Mouse (Mus musculus): ENCODE data around the gene Dcdc2c. TPM values are rescaled to one million over a fixed set of nuclear protein-coding genes. Genes with fewer than 3 reads are reported as not detected.

Gene Dcdc2c
- polyA plus RNA-seq (2015; fragmentation: Nextera tagmentation; extraction: Ambion mirVana): not detected in 2 replicates

GRCm38 (mm10) chr12:28552299-28552698 is at the start of gene Dcdc2c:
Dcdc2c (minus strand) TSS chr12:28552399.
- Histone ChIP-seq H3K4me2 (ENCODE audit: low read depth, low read length) (no peak within 1 kb of the TSS), H3K4me3 (ENCODE audit: low read depth, low read length) (no peak within 1 kb of the TSS), H3K27me3 (ENCODE audit: control insufficient read depth, insufficient read depth, low read depth, low read length) (no peaks in the 10 kb centered on the region), H3K27ac (ENCODE audit: low read length) (no peak within 1 kb of the TSS), H3K4me1 (ENCODE audit: control insufficient read depth, low read depth, low read length) (no peaks in the 10 kb centered on the region), H3K36me3 (ENCODE audit: control insufficient read depth, insufficient read depth) (no peaks in the 10 kb centered on the region), H3K9ac (ENCODE audit: low read depth, low read length) (no peak within 1 kb of the TSS), H3K9me3 (replicated peaks; ENCODE audit: control insufficient read depth, low read length) (no peaks in the 10 kb centered on the region)
- 57% methylated on average over 15 of the region's 15 CpGs for WGBS (ENCODE audit: insufficient replicate concordance)
- ATAC-seq (ENCODE audit: low read depth): no peak

GRCm38 (mm10) chr12:28598526-28598991 is 46.4 kb upstream of the Dcdc2c start:
- no peak for ATAC-seq (ENCODE audit: low read depth)
- Histone ChIP-seq H3K27me3 (ENCODE audit: control insufficient read depth, insufficient read depth, low read depth, low read length) (no peaks in the 10 kb centered on the region), H3K27ac (ENCODE audit: low read length) (no peak overlapping the region), H3K4me3 (ENCODE audit: low read depth, low read length) (no peak overlapping the region), H3K36me3 (ENCODE audit: control insufficient read depth, insufficient read depth) (no peaks in the 10 kb centered on the region), H3K4me1 (ENCODE audit: control insufficient read depth, low read depth, low read length) (no peaks in the 10 kb centered on the region), H3K4me2 (ENCODE audit: low read depth, low read length) (no peak overlapping the region), H3K9me3 (replicated peaks; ENCODE audit: control insufficient read depth, low read length) (no peaks in the 10 kb centered on the region), H3K9ac (ENCODE audit: low read depth, low read length) (no peak overlapping the region)
- WGBS (ENCODE audit: insufficient replicate concordance): 50% methylated on average over 2 of the region's 2 CpGs

- Histone ChIP-seq H3K27me3 (ENCODE audit: control insufficient read depth, insufficient read depth, low read depth, low read length) (no peaks in the 10 kb centered on the region), H3K9me3 (replicated peaks; ENCODE audit: control insufficient read depth, low read length) (no peaks in the 10 kb centered on the region), H3K36me3 (ENCODE audit: control insufficient read depth, insufficient read depth) (no peaks in the 10 kb centered on the region), H3K9ac (ENCODE audit: low read depth, low read length) (no peak overlapping the region), H3K4me2 (ENCODE audit: low read depth, low read length) (no peak overlapping the region), H3K4me1 (ENCODE audit: control insufficient read depth, low read depth, low read length) (no peaks in the 10 kb centered on the region), H3K27ac (ENCODE audit: low read length) (no peak overlapping the region), H3K4me3 (ENCODE audit: low read depth, low read length) (no peak overlapping the region)
- 15% methylated on average over 3 of the region's 3 CpGs for WGBS (ENCODE audit: insufficient replicate concordance)
- ATAC-seq (ENCODE audit: low read depth): no peak
Measured at GRCm38 (mm10) chr12:28598110-28598509, 45.9 kb upstream of the Dcdc2c start.

GRCm38 (mm10) chr12:28597699-28598098 is 45.5 kb upstream of the Dcdc2c start:
- Histone ChIP-seq H3K4me3 (ENCODE audit: low read depth, low read length) (no peak overlapping the region), H3K4me1 (ENCODE audit: control insufficient read depth, low read depth, low read length) (no peaks in the 10 kb centered on the region), H3K36me3 (ENCODE audit: control insufficient read depth, insufficient read depth) (no peaks in the 10 kb centered on the region), H3K27ac (ENCODE audit: low read length) (no peak overlapping the region), H3K9me3 (replicated peaks; ENCODE audit: control insufficient read depth, low read length) (no peaks in the 10 kb centered on the region), H3K27me3 (ENCODE audit: control insufficient read depth, insufficient read depth, low read depth, low read length) (no peaks in the 10 kb centered on the region), H3K9ac (ENCODE audit: low read depth, low read length) (no peak overlapping the region), H3K4me2 (ENCODE audit: low read depth, low read length) (no peak overlapping the region)
- WGBS (ENCODE audit: insufficient replicate concordance): 64% methylated on average over 9 of the region's 9 CpGs
- no peak for ATAC-seq (ENCODE audit: low read depth)

GRCm38 (mm10) chr12:28596851-28597250 is 44.7 kb upstream of the Dcdc2c start:
- Histone ChIP-seq H3K4me1 (ENCODE audit: control insufficient read depth, low read depth, low read length) (no peaks in the 10 kb centered on the region), H3K27ac (ENCODE audit: low read length) (no peak overlapping the region), H3K36me3 (ENCODE audit: control insufficient read depth, insufficient read depth) (no peaks in the 10 kb centered on the region), H3K9me3 (replicated peaks; ENCODE audit: control insufficient read depth, low read length) (no peaks in the 10 kb centered on the region), H3K4me3 (ENCODE audit: low read depth, low read length) (no peak overlapping the region), H3K4me2 (ENCODE audit: low read depth, low read length) (no peak overlapping the region), H3K27me3 (ENCODE audit: control insufficient read depth, insufficient read depth, low read depth, low read length) (no peaks in the 10 kb centered on the region), H3K9ac (ENCODE audit: low read depth, low read length) (no peak overlapping the region)
- no peak for ATAC-seq (ENCODE audit: low read depth)

GRCm38 (mm10) chr12:28590428-28590827 is 38.2 kb upstream of the Dcdc2c start:
- Histone ChIP-seq H3K9ac (ENCODE audit: low read depth, low read length) (no peak overlapping the region), H3K27me3 (ENCODE audit: control insufficient read depth, insufficient read depth, low read depth, low read length) (no peaks in the 10 kb centered on the region; the same call in 1 of the 2 replicates), H3K4me2 (ENCODE audit: low read depth, low read length) (no peak overlapping the region), H3K36me3 (ENCODE audit: control insufficient read depth, insufficient read depth) (no peaks in the 10 kb centered on the region), H3K4me3 (ENCODE audit: low read depth, low read length) (no peak overlapping the region), H3K27ac (ENCODE audit: low read length) (no peak overlapping the region), H3K4me1 (ENCODE audit: control insufficient read depth, low read depth, low read length) (no peaks in the 10 kb centered on the region), H3K9me3 (replicated peaks; ENCODE audit: control insufficient read depth, low read length) (no peaks in the 10 kb centered on the region)
- no peak for ATAC-seq (ENCODE audit: low read depth)
- 32% methylated on average over 13 of the region's 13 CpGs for WGBS (ENCODE audit: insufficient replicate concordance)

- ATAC-seq (ENCODE audit: low read depth): peak; percentile 78
Measured at GRCm38 (mm10) chr12:28589090-28589868, 37.1 kb upstream of the Dcdc2c start.

GRCm38 (mm10) chr12:28587949-28588348 is 35.8 kb upstream of the Dcdc2c start:
- Histone ChIP-seq H3K9ac (ENCODE audit: low read depth, low read length) (no peak overlapping the region), H3K4me1 (ENCODE audit: control insufficient read depth, low read depth, low read length) (no peaks in the 10 kb centered on the region), H3K36me3 (ENCODE audit: control insufficient read depth, insufficient read depth) (no peaks in the 10 kb centered on the region), H3K27ac (ENCODE audit: low read length) (no peak overlapping the region), H3K4me2 (ENCODE audit: low read depth, low read length) (no peak overlapping the region), H3K27me3 (ENCODE audit: control insufficient read depth, insufficient read depth, low read depth, low read length) (no peaks in the 10 kb centered on the region; the same call in 1 of the 2 replicates), H3K9me3 (replicated peaks; ENCODE audit: control insufficient read depth, low read length) (no peaks in the 10 kb centered on the region), H3K4me3 (ENCODE audit: low read depth, low read length) (no peak overlapping the region)
- WGBS (ENCODE audit: insufficient replicate concordance): 69% methylated on average over 6 of the region's 6 CpGs
- ATAC-seq (ENCODE audit: low read depth): no peak

More at GRCm38 (mm10) chr12:28589090-28589868, 37.1 kb upstream of the Dcdc2c start:
- Histone ChIP-seq H3K4me1 (ENCODE audit: control insufficient read depth, low read depth, low read length) (no peaks in the 10 kb centered on the region), H3K4me3 (ENCODE audit: low read depth, low read length) (peak overlapping the region; percentile 36; the same call in 1 of the 2 replicates), H3K9me3 (replicated peaks; ENCODE audit: control insufficient read depth, low read length) (no peaks in the 10 kb centered on the region), H3K27ac (ENCODE audit: low read length) (no peak overlapping the region), H3K36me3 (ENCODE audit: control insufficient read depth, insufficient read depth) (no peaks in the 10 kb centered on the region), H3K4me2 (ENCODE audit: low read depth, low read length) (peak overlapping the region; percentile 51), H3K27me3 (ENCODE audit: control insufficient read depth, insufficient read depth, low read depth, low read length) (no peaks in the 10 kb centered on the region; the same call in 1 of the 2 replicates), H3K9ac (ENCODE audit: low read depth, low read length) (no peak overlapping the region)
- 10% methylated on average over 24 of the region's 24 CpGs for WGBS (ENCODE audit: insufficient replicate concordance)

GRCm38 (mm10) chr12:28584036-28584435 is 31.8 kb upstream of the Dcdc2c start:
- H3K4me3 ChIP-seq (ENCODE audit: low read depth, low read length): no peak overlapping the region
- no peaks in the 10 kb centered on the region for H3K9me3 ChIP-seq (replicated peaks; ENCODE audit: control insufficient read depth, low read length)
- no peaks in the 10 kb centered on the region for H3K36me3 ChIP-seq (ENCODE audit: control insufficient read depth, insufficient read depth)
- WGBS (ENCODE audit: insufficient replicate concordance): 39% methylated on average over 3 of the region's 3 CpGs
- no peak for ATAC-seq (ENCODE audit: low read depth)
- H3K4me2 ChIP-seq (ENCODE audit: low read depth, low read length): no peak overlapping the region
- H3K4me1 ChIP-seq (ENCODE audit: control insufficient read depth, low read depth, low read length): no peaks in the 10 kb centered on the region
- no peak overlapping the region for H3K27ac ChIP-seq (ENCODE audit: low read length)
- no peaks in the 10 kb centered on the region for H3K27me3 ChIP-seq (ENCODE audit: control insufficient read depth, insufficient read depth, low read depth, low read length)
- H3K9ac ChIP-seq (ENCODE audit: low read depth, low read length): no peak overlapping the region
